Comparison of ENCODE assay signal across 28 mouse cellular contexts in the genomic region with DNA sequence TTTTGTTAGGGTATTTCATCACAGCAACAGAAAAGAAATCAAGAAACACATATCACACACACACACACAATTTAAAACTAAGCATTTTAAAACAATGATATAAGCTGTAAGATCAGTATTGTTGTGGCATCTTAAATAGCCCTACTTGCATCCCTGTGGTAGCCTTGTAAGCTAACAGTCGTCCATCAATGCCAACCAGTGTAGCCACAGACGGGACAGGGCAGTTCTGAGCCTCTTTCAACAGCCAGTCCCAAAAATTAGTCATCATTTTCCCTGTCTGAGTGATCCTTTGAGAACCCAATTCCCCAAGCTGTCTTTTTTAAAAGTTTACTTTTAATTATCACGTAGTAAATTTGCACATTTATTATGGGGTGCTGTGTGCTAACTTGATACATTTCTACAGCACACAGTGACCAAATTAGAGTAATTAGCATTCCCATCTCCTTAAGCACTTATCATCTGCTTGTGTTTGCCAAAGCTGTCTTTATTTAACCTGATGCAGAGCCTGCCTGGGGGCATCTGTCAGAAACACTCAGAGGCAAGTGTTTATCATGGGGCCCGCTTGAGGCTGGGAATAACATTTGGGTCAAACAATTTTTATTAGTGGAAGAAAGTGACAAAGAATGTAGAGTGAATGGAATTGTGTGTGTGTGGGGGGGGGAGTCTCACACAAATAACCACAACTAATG. TPM values are rescaled to one million over a fixed set of nuclear protein-coding genes. Genes with fewer than 3 reads are reported as not detected.
DNase-seq lines count a peak whose midpoint lies in the region; ATAC-seq and TF ChIP-seq lines count a peak whose summit lies in the region.
"Had no signal": no experiment of that assay in that cellular context is flagged by ENCODE, and none has a peak within 500 bp of the region (broad histone marks: within the 10 kb centered on the region; RNA-seq: fewer than 3 reads in every experiment).

No protein-coding gene starts in this region.

- peak; percentile 22 for DNase-seq in forebrain, embryonic 14.5 days (ENCODE audit: low spot score)
- no peak for DNase-seq in forebrain, embryonic 10.5 days (ENCODE audit: extremely low spot score, low spot score)
- DNase-seq in hindbrain, embryonic 11.5 days (ENCODE audit: low spot score): peak; percentile 23
- peak; percentile 60 for DNase-seq in brain, embryonic 14.5 days (ENCODE audit: low read depth)
- DNase-seq in retina, postnatal 1 day: peak; percentile 75
- DNase-seq in spleen, postnatal 10 days (ENCODE audit: low spot score in 2 of 2): no peak
- DNase-seq: adrenal gland, postnatal 25 days; cerebellum, adult 18-20 months; cerebellum, postnatal 10 days; heart, postnatal 14 days; kidney, adult 11 months; kidney, postnatal 25 days; lung, postnatal 36 days; right cerebral cortex, postnatal 14 days; spleen, adult 18-20 months; thymus, adult 18-20 months; thymus, postnatal 25 days had no signal

- no peaks in the 10 kb centered on the region for H3K27me3 ChIP-seq in forebrain, embryonic 14.5 days (replicated peaks; ENCODE audit: control insufficient read depth, insufficient read depth, low read length)
- no peaks in the 10 kb centered on the region for H3K27me3 ChIP-seq in forebrain, embryonic 10.5 days (ENCODE audit: poor library complexity, severe bottlenecking)
- H3K27me3 ChIP-seq in hindbrain, embryonic 11.5 days (ENCODE audit: control insufficient read depth, insufficient read depth, low read length): no peaks in the 10 kb centered on the region
- no peaks in the 10 kb centered on the region for H3K27me3 ChIP-seq in hindbrain, embryonic 12.5 days
- no peaks in the 10 kb centered on the region for H3K27me3 ChIP-seq in kidney, embryonic 14.5 days (ENCODE audit: control insufficient read depth, insufficient read depth, low read length)
- H3K27me3 ChIP-seq: kidney, embryonic 15.5 days; limb, embryonic 12.5 days; midbrain, embryonic 12.5 days; neural tube, embryonic 13.5 days had no signal

- no peak overlapping the region for H3K27ac ChIP-seq in forebrain, embryonic 14.5 days (ENCODE audit: low read depth, low read length)
- H3K27ac ChIP-seq in forebrain, embryonic 10.5 days: no peak overlapping the region
- no peak overlapping the region for H3K27ac ChIP-seq in hindbrain, embryonic 11.5 days (ENCODE audit: low read depth, low read length)
- H3K27ac ChIP-seq in hindbrain, embryonic 12.5 days: no peak overlapping the region
- H3K27ac ChIP-seq in kidney, embryonic 14.5 days (ENCODE audit: low read depth, low read length): no peak overlapping the region
- H3K27ac ChIP-seq: hindbrain, embryonic 14.5 days; kidney, embryonic 15.5 days; limb, embryonic 12.5 days; midbrain, embryonic 12.5 days; neural tube, embryonic 13.5 days; stomach, postnatal 0 days had no signal

- TF ChIP-seq POLR2A in brain, embryonic 14.5 days (IDR thresholded peaks at IDR 0.05; ENCODE audit: borderline replicate concordance, extremely low read depth, insufficient read depth, insufficient read length, poor library complexity, severe bottlenecking): no peak

- no peak for ATAC-seq in forebrain, embryonic 14.5 days
- ATAC-seq in hindbrain, embryonic 11.5 days (ENCODE audit: low FRiP score): no peak
- no peak for ATAC-seq in hindbrain, embryonic 12.5 days (ENCODE audit: low FRiP score)
- ATAC-seq in kidney, embryonic 14.5 days (ENCODE audit: low FRiP score, low TSS enrichment): no peak
- ATAC-seq: inflammation-experienced regulatory T-cells, adult 6 months had no signal

- H3K4me1 ChIP-seq in forebrain, embryonic 14.5 days (ENCODE audit: control insufficient read depth, insufficient read depth, low read length): no peaks in the 10 kb centered on the region
- no peaks in the 10 kb centered on the region for H3K4me1 ChIP-seq in forebrain, embryonic 10.5 days
- H3K4me1 ChIP-seq in hindbrain, embryonic 11.5 days (replicated peaks; ENCODE audit: control insufficient read depth, insufficient read depth, low read length): no peaks in the 10 kb centered on the region
- peaks cover 3% of the 10 kb centered on the region; the same call in 1 of the 2 replicates for H3K4me1 ChIP-seq in hindbrain, embryonic 12.5 days
- no peaks in the 10 kb centered on the region for H3K4me1 ChIP-seq in kidney, embryonic 14.5 days (ENCODE audit: control insufficient read depth, insufficient read depth, low read length)
- H3K4me1 ChIP-seq: kidney, embryonic 15.5 days; midbrain, embryonic 12.5 days; neural tube, embryonic 13.5 days had no signal

- H3K4me3 ChIP-seq in forebrain, embryonic 14.5 days (ENCODE audit: low read depth, low read length): no peak overlapping the region
- H3K4me3 ChIP-seq in forebrain, embryonic 10.5 days: no peak overlapping the region
- H3K4me3 ChIP-seq in hindbrain, embryonic 11.5 days (ENCODE audit: low read depth, low read length): no peak overlapping the region
- no peak overlapping the region for H3K4me3 ChIP-seq in hindbrain, embryonic 12.5 days
- no peak overlapping the region for H3K4me3 ChIP-seq in kidney, embryonic 14.5 days (ENCODE audit: low read length)
- H3K4me3 ChIP-seq: erythroblast, embryonic 14.5 days; kidney, embryonic 15.5 days; limb, embryonic 12.5 days; midbrain, embryonic 12.5 days; neural tube, embryonic 13.5 days had no signal

- H3K9ac ChIP-seq in forebrain, embryonic 14.5 days (ENCODE audit: low read length): no peak overlapping the region
- H3K9ac ChIP-seq in hindbrain, embryonic 11.5 days (ENCODE audit: low read depth, low read length): no peak overlapping the region
- no peak overlapping the region for H3K9ac ChIP-seq in hindbrain, embryonic 12.5 days
- H3K9ac ChIP-seq in kidney, embryonic 14.5 days (ENCODE audit: low read depth, low read length): no peak overlapping the region
- H3K9ac ChIP-seq: hindbrain, embryonic 14.5 days; kidney, embryonic 15.5 days; limb, embryonic 12.5 days; midbrain, embryonic 12.5 days; neural tube, embryonic 13.5 days had no signal

- TF ChIP-seq CTCF in brain, embryonic 14.5 days (IDR thresholded peaks at IDR 0.05; ENCODE audit: borderline replicate concordance, extremely low read depth, insufficient read depth, insufficient read length): no peak

- H3K4me2 ChIP-seq in forebrain, embryonic 14.5 days (ENCODE audit: low read length): no peak overlapping the region
- no peak overlapping the region for H3K4me2 ChIP-seq in hindbrain, embryonic 11.5 days (replicated peaks; ENCODE audit: low read depth, low read length)
- H3K4me2 ChIP-seq in hindbrain, embryonic 12.5 days (replicated peaks): no peak overlapping the region
- no peak overlapping the region for H3K4me2 ChIP-seq in kidney, embryonic 14.5 days (replicated peaks; ENCODE audit: low read depth, low read length)
- H3K4me2 ChIP-seq: hindbrain, embryonic 14.5 days; kidney, embryonic 15.5 days; limb, embryonic 12.5 days; midbrain, embryonic 12.5 days; neural tube, embryonic 13.5 days had no signal

- 29% methylated on average over 4 of the region's 4 CpGs for WGBS in forebrain, embryonic 14.5 days
- 63% methylated on average over 4 of the region's 4 CpGs for WGBS in forebrain, embryonic 10.5 days
- WGBS in hindbrain, embryonic 11.5 days: 41% methylated on average over 4 of the region's 4 CpGs
- 46% methylated on average over 4 of the region's 4 CpGs for WGBS in hindbrain, embryonic 12.5 days
- 48% methylated on average over 4 of the region's 4 CpGs for WGBS in kidney, embryonic 14.5 days

- no peaks in the 10 kb centered on the region for H3K36me3 ChIP-seq in forebrain, embryonic 14.5 days (ENCODE audit: control insufficient read depth, insufficient read depth, low read length)
- peaks cover 20% of the 10 kb centered on the region for H3K36me3 ChIP-seq in forebrain, embryonic 10.5 days (replicated peaks)
- H3K36me3 ChIP-seq in hindbrain, embryonic 11.5 days (ENCODE audit: control insufficient read depth, insufficient read depth, low read length): no peaks in the 10 kb centered on the region
- H3K36me3 ChIP-seq in hindbrain, embryonic 12.5 days: no peaks in the 10 kb centered on the region
- no peaks in the 10 kb centered on the region for H3K36me3 ChIP-seq in kidney, embryonic 14.5 days (ENCODE audit: control insufficient read depth, insufficient read depth, low read length)
- H3K36me3 ChIP-seq: G1E; kidney, embryonic 15.5 days; limb, embryonic 12.5 days; midbrain, embryonic 12.5 days; neural tube, embryonic 13.5 days had no signal

- H3K9me3 ChIP-seq in forebrain, embryonic 14.5 days (replicated peaks; ENCODE audit: control insufficient read depth, low read length): no peaks in the 10 kb centered on the region
- no peaks in the 10 kb centered on the region for H3K9me3 ChIP-seq in forebrain, embryonic 10.5 days
- no peaks in the 10 kb centered on the region for H3K9me3 ChIP-seq in hindbrain, embryonic 11.5 days (ENCODE audit: control insufficient read depth, low read length)
- no peaks in the 10 kb centered on the region for H3K9me3 ChIP-seq in hindbrain, embryonic 12.5 days (replicated peaks)
- H3K9me3 ChIP-seq in kidney, embryonic 14.5 days (ENCODE audit: control insufficient read depth, low read length): no peaks in the 10 kb centered on the region
- H3K9me3 ChIP-seq: kidney, embryonic 15.5 days; limb, embryonic 12.5 days; midbrain, embryonic 12.5 days; neural tube, embryonic 13.5 days had no signal

RNA-seq across cellular contexts. Expression of a gene that starts 47.9 kb away (rescaled TPM):
- 10.3 and 12.3 TPM in 2 replicates for polyA plus RNA-seq in forebrain, embryonic 14.5 days (2014; fragmentation: Nextera tagmentation; extraction: Ambion mirVana)
- 50.4 and 53.9 TPM in 2 replicates for polyA plus RNA-seq in forebrain, embryonic 10.5 days (2016; fragmentation: Nextera tagmentation; extraction: Ambion mirVana)
- 46.8 and 48.5 TPM in 2 replicates for polyA plus RNA-seq in hindbrain, embryonic 11.5 days (2014; fragmentation: Nextera tagmentation; extraction: Ambion mirVana)
- 56.8 and 64.5 TPM in 2 replicates for polyA plus RNA-seq in hindbrain, embryonic 12.5 days (2016; fragmentation: Nextera tagmentation; extraction: Ambion mirVana)
- polyA plus RNA-seq in brain, embryonic 14.5 days (2012; rRNA removed): 8.2 and 12.8 TPM in 2 replicates
- polyA plus RNA-seq in kidney, embryonic 14.5 days (2014; fragmentation: Nextera tagmentation; extraction: Ambion mirVana): 24.9 and 51.9 TPM in 2 replicates
- polyA plus RNA-seq: G1E had no signal

Comparison
In these comparisons a context has a peak if more than half of its experiments do, and no peak if none do; other contexts are left out.
1. DNase-seq: peak in forebrain, embryonic 14.5 days (single experiment), hindbrain, embryonic 11.5 days (single experiment), brain, embryonic 14.5 days (single experiment) and retina, postnatal 1 day (single experiment); none in forebrain, embryonic 10.5 days (single experiment) and spleen, postnatal 10 days (0 of 2).